Mouse (Mus musculus) adipose tissue, adult 10 weeks (tissue): ENCODE results near the gene Lor. TPM values are rescaled to one million over a fixed set of nuclear protein-coding genes. Genes with fewer than 3 reads are reported as not detected.

Experiments used
- polyA plus RNA-seq: library from polyadenylated mRNA; stranded (reverse); fragments of 350-450 nt; fragmentation: Illumina TruSeq; extraction: RNeasy Lipid Tissue Mini Kit (QIAGEN cat#74804); gene quantifications from one replicate; pipeline ENCODE4 v1.2.3, GENCODE M21; 2014; ENCODE audit warnings: low read depth, low replicate concordance

The Lor gene
- polyA plus RNA-seq, result 1.1 TPM

DNA sequence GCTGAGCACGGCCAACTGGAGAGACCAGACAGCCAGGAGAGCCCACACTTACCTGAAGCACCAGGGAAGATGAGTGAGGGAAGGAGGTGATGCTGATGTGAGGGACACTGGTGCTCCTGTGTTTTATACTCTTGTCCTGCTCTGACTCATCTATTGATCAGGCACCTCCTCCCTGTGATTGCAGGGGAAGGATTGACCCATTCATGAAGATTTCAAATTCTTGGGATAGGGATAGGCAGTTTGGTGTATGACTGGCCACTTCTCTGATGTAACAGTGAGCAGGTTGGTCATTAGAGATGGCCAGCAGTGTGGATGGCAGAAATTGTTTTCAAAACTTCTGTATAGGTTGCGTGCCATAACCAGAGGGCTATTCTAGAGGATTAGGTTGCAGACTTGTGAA, at the start of gene Lor:
Lor (minus strand) TSS at position 101 of the 400 bp plus-strand sequence.

GRCm38 (mm10) chr3:92123847-92124246, 40.9 kb upstream of the Lor start, which contains the start of gene Prr9:
Gene Prr9, minus strand, starts transcription at chr3:92123947.

Other genes with a start within 250 kb of the Lor start
- gene Pglyrp3, start 68.6 kb downstream of the Lor start, polyA plus RNA-seq, result not detected
- gene Prr9, start 40.8 kb upstream of the Lor start, polyA plus RNA-seq, result not detected
- 22.1 TPM for gene Lelp1, start 59.6 kb upstream of the Lor start, polyA plus RNA-seq
- not detected for gene Sprr2a1, start 132.7 kb upstream of the Lor start, polyA plus RNA-seq
- 0.83 TPM for gene Sprr2a2, start 132.8 kb upstream of the Lor start, polyA plus RNA-seq
- not detected for gene Sprr2a3, start 202.3 kb upstream of the Lor start, polyA plus RNA-seq
- not detected for gene Sprr2b, start 233.5 kb upstream of the Lor start, polyA plus RNA-seq